Mouse (Mus musculus) bone marrow, adult 2 months (tissue): Measurements from ENCODE around the gene Klhl1. TPM values are rescaled to one million over a fixed set of nuclear protein-coding genes. Genes with fewer than 3 reads are reported as not detected.
"Not testable (repeated sequence)": the region's sequence is repeated elsewhere in the genome, so short reads cannot be mapped to it uniquely, and the experiment has no call there.

Experiments
- H3K27ac ChIP-seq: fragments of 200-500 bp; 2 replicates; pipeline ENCODE4 v1.5.1; 2012; ENCODE audit warnings: low read depth, mild to moderate bottlenecking, control low read depth, inconsistent platforms, low read length; ENCODE audit not compliant: control insufficient read depth, poor library complexity, insufficient read depth
- H3K4me1 ChIP-seq: fragments of 200-500 bp; 2 replicates; pipeline ENCODE4 v1.6.1; 2011; ENCODE audit warnings: low read length; ENCODE audit not compliant: control insufficient read depth, insufficient read depth
- H3K4me3 ChIP-seq: fragments of 200-500 bp; replicated peaks from 2 replicates; pipeline ENCODE3; 2011; ENCODE audit warnings: mild to moderate bottlenecking, low read depth, low read length, control low read depth; ENCODE audit not compliant: control insufficient read depth
- CTCF ChIP-seq: fragments of 200-500 bp; IDR thresholded peaks from 2 replicates; pipeline ENCODE4 v1.5.1; 2011; ENCODE audit warnings: low read length, control low read depth; ENCODE audit not compliant: control insufficient read depth, insufficient read depth
- POLR2A ChIP-seq: fragments of 200-500 bp; IDR thresholded peaks from 2 replicates; pipeline ENCODE4 v1.6.1; 2011; ENCODE audit warnings: low read depth, mild to moderate bottlenecking, control low read depth, low read length, borderline replicate concordance; ENCODE audit not compliant: control insufficient read depth
- WGBS: fragments of 180-500 bp; shearing (Covaris S2); methylation state at CpG from one replicate; pipeline ENCODE4 v1.1.7; 2018; 5-methylcytosine and 5-hydroxymethylcytosine counted together
- polyA plus RNA-seq: library from polyadenylated mRNA; stranded (reverse); fragments of >200 nt; gene quantifications from 2 replicates; pipeline ENCODE4 v1.2.4, GENCODE M21; 2011; ENCODE audit warnings: low replicate concordance; ENCODE audit not compliant: missing spikeins, insufficient read depth, insufficient read length

Gene Klhl1
- polyA plus RNA-seq, 1 experiment: not detected

- Histone ChIP-seq H3K27ac (no peak overlapping the region), H3K4me1 (no peaks in the 10 kb centered on the region), H3K4me3 (no peak overlapping the region)
- 84% methylated on average over 3 of the region's 3 CpGs for WGBS
- no peak for TF ChIP-seq CTCF
- TF ChIP-seq POLR2A: no peak
These were observed 156.2 kb downstream of the Klhl1 start for GRCm38 (mm10) chr14:96362727-96363126.

GRCm38 (mm10) chr14:96348220-96348619 is 170.7 kb downstream of the Klhl1 start:
- no peak for TF ChIP-seq POLR2A
- WGBS: 81% methylated on average over 1 of the region's 1 CpGs
- no peak overlapping the region for H3K27ac ChIP-seq

GRCm38 (mm10) chr14:96331069-96331468 is 187.8 kb downstream of the Klhl1 start:
- Histone ChIP-seq H3K4me3 (no peak overlapping the region), H3K4me1 (no peaks in the 10 kb centered on the region), H3K27ac (no peak overlapping the region)
- no peak for TF ChIP-seq CTCF
- no peak for TF ChIP-seq POLR2A
- WGBS: 66% methylated on average over 4 of the region's 4 CpGs

More at GRCm38 (mm10) chr14:96348220-96348619, 170.7 kb downstream of the Klhl1 start:
- Histone ChIP-seq H3K4me3 (no peak overlapping the region), H3K4me1 (no peaks in the 10 kb centered on the region)

GRCm38 (mm10) chr14:96217805-96218441 is 301.0 kb downstream of the Klhl1 start:
- TF ChIP-seq POLR2A (no peak), CTCF (no peak)
- H3K4me1 ChIP-seq: no peaks in the 10 kb centered on the region
- H3K27ac ChIP-seq: no peak overlapping the region
- H3K4me3 ChIP-seq: no peak overlapping the region
- WGBS: 68% methylated on average over 6 of the region's 6 CpGs

GRCm38 (mm10) chr14:96194795-96195194 is 324.1 kb downstream of the Klhl1 start:
- WGBS: 87% methylated on average over 15 of the region's 16 CpGs
- H3K4me3 ChIP-seq, H3K27ac ChIP-seq, H3K4me1 ChIP-seq: not testable (repeated sequence)

- 74% methylated on average over 2 of the region's 2 CpGs for WGBS
- Histone ChIP-seq H3K27ac (no peak overlapping the region), H3K4me1 (no peaks in the 10 kb centered on the region), H3K4me3 (no peak overlapping the region)
- no peak for TF ChIP-seq POLR2A
These were observed 344.4 kb downstream of the Klhl1 start for GRCm38 (mm10) chr14:96174546-96174945.

- 65% methylated on average over 9 of the region's 9 CpGs for WGBS
- TF ChIP-seq POLR2A (no peak), CTCF (no peak)
These were observed 375.8 kb downstream of the Klhl1 start for GRCm38 (mm10) chr14:96143137-96143536.

GRCm38 (mm10) chr14:96140246-96140645 is 378.7 kb downstream of the Klhl1 start:
- H3K27ac ChIP-seq: no peak overlapping the region
- no peak for TF ChIP-seq CTCF
- no peak for TF ChIP-seq POLR2A
- WGBS: 89% methylated on average over 2 of the region's 2 CpGs
- H3K4me3 ChIP-seq: no peak overlapping the region
- H3K4me1 ChIP-seq: no peaks in the 10 kb centered on the region

More at GRCm38 (mm10) chr14:96143137-96143536, 375.8 kb downstream of the Klhl1 start:
- no peak overlapping the region for H3K27ac ChIP-seq
- H3K4me1 ChIP-seq: no peaks in the 10 kb centered on the region
- no peak overlapping the region for H3K4me3 ChIP-seq

GRCm38 (mm10) chr14:96107396-96107795 is 411.5 kb downstream of the Klhl1 start:
- 67% methylated on average over 7 of the region's 7 CpGs for WGBS
- TF ChIP-seq CTCF: no peak
- no peak for TF ChIP-seq POLR2A
- no peaks in the 10 kb centered on the region for H3K4me1 ChIP-seq
- H3K4me3 ChIP-seq: no peak overlapping the region
- H3K27ac ChIP-seq: no peak overlapping the region
